Mouse (Mus musculus) stomach, postnatal 0 days (tissue): ENCODE data around the gene Spic.

Experiments
- CTCF ChIP-seq: IDR thresholded peaks from 2 replicates; pipeline ENCODE4 v1.5.1; 2016; ENCODE audit warnings: antibody characterized with exemption, low read depth, mild to moderate bottlenecking, moderate library complexity
- EP300 ChIP-seq: optimal IDR thresholded peaks from 2 replicates; pipeline ENCODE3; 2016; ENCODE audit warnings: antibody characterized with exemption

GRCm38 (mm10) chr10:88717756-88718025 is 32.9 kb upstream of the Spic start:
- TF ChIP-seq CTCF: no peak
- TF ChIP-seq EP300: no peak
